Mouse (Mus musculus) natural killer cell, adult 2 months (primary cell): ENCODE data around the gene Col9a3.

Experiments
- DNase-seq, 2 experiments: peaks; one replicate each; pipeline ENCODE4 v3.0.0; 2022; ENCODE audit warnings: low spot score in 2 of 2

The Col9a3 gene

DNA sequence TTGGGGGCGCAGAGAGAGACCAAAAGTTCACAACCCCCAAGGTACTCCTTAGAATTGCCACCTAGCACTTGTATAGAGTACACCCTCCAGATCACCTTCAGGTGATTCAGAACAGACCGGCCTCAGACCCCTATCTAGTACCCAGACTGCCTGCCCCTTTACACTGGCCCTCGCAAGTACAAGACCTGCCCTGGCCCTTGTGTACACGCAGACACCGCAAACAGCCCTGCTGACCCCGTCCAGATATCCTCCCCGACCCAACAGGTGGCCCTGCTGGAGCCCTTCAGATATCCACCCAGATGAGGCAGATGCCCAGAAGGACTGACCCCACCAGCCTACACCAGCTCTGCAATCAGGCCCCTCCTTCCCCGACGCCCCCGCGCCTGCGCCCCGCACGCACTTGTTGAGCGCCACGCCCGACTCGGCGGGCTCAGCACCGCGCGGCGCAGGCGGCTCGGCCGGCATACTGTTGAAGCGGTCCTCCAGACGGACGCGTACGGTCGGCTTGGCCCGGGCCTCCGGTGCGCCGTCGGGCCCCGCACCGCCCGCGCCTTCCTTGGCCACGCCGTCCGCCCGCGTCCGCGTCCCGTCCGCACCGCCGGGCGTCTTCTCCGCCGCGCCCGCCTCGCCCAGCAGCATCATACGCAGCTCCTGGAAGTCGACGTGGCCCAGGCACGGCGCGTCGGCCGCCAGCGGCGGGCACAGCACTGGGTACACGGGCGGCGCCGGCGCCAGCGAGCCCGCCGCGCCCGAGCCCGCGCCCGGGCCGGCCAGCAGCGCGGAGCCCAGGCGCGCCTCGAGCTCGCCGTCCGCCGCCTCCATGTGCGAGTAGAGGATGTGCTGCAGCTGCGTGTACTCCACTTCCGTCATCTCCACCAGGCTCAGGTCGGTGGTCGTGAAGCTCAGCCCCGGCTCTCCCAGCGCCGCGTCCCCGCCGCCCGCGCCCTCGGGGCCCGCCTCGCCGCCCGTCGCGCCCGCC, 44.3 kb downstream of the Col9a3 start:
- DNase-seq: no peak

GRCm38 (mm10) chr2:180642555-180643260, 45.1 kb downstream of the Col9a3 start, which contains the start of gene Tcfl5:
Gene Tcfl5, minus strand, starts transcription at chr2:180642708.
- DNase-seq: no peak

DNA sequence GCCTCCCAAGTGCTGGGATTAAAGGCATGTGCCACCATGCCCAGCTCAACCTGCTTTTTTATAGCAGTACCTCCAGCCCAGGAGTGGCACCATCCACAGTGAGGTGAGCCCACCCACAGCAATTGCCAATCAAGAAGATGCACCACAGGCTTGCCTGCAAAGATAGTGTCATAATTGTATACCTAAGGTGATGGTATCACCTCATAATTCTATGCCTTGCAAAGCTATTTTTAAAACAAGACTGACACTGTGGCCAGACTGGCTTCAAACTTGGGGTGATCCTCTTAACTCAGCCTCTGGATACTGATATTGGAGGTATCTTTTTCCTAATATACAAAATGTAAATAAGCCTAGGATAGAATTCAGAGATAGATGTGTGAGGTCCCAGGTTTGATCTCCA, 46.0 kb downstream of the Col9a3 start:
- DNase-seq: no peak

DNA sequence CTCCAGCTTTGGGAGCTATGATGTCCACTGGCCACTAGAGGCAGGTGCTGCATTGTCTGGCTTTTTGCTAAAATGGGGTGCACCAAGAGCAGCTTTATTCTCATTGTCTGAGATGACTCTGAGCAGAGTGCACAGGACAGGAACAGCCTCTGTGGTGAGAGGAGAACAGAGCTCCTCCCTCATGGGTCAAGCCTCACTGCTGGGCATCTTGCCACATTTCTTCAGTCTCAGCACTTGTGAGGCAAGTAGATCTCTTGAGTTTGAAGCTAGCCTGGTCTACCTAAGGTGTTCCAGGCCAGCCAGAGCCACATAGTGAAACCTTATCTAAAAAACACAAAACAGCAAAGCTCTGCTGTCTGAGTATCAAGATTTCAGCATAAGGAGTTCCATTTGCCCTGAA, 49.3 kb downstream of the Col9a3 start:
- no peak for DNase-seq

DNA sequence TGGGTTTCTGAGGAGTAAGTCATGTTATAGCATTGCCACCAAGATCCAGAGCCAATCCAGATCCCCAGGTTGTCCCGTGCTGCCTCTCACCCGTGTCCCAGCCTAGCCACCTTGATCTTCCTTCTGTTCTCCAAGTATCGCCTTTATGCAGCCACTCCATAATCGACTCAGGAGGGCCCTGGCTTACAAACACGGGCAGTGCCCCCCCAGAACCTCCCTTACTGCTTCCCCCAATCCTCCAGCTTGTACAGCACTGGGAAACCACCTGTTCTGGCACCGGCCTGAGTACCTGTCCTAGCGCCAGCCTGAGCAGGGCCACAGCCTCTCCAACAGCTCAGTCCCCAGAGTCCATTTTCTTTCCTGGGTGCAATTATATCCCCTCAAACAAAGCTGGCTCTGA, 57.1 kb downstream of the Col9a3 start:
- no peak for DNase-seq

DNA sequence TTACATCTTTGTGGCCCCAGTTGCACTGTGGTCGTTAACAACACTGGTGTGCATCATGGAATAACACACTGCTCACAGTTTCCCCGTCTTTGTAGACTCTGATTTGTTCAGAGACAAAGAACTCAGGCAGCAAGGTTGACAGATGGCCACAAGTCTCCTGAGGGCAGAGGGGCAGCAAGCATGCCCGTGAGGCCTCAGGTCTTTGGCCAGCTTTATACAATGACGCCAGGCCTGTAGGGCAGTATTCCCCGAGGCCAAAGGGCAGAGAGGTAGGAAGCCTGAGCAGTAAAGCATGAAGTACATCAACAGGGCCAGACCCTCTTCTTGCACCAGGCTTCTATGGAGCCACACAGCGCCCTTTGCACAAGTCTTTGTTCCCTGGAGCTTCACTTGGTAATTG, 57.6 kb downstream of the Col9a3 start:
- no peak for DNase-seq

GRCm38 (mm10) chr2:180657394-180658013, 59.9 kb downstream of the Col9a3 start:
- peak; percentile 29 to 60 for DNase-seq

GRCm38 (mm10) chr2:180658381-180658780, 60.8 kb downstream of the Col9a3 start:
- no peak for DNase-seq

GRCm38 (mm10) chr2:180659353-180660150, 62.0 kb downstream of the Col9a3 start:
- DNase-seq: no peak

- no peak for DNase-seq
These were observed 62.9 kb downstream of the Col9a3 start for GRCm38 (mm10) chr2:180660521-180660920.

GRCm38 (mm10) chr2:180662008-180662407, 64.4 kb downstream of the Col9a3 start:
- no peak for DNase-seq
